Mouse (Mus musculus) embryonic facial prominence, embryonic 10.5 days (tissue): ENCODE results near the gene Chmp6. TPM values are rescaled to one million over a fixed set of nuclear protein-coding genes. Genes with fewer than 3 reads are reported as not detected.

ENCODE experiments used
- DNase-seq: peaks from one replicate; pipeline ENCODE4 v3.0.0-alpha.2; 2017; ENCODE audit warnings: low spot score
- H3K27ac ChIP-seq: fragments of 300-500 bp; sonication (generic); replicated peaks from 2 replicates; pipeline ENCODE4 v1.5.1; 2016; ENCODE audit warnings: mild to moderate bottlenecking
- H3K27me3 ChIP-seq: fragments of 300-500 bp; sonication (generic); replicated peaks from 2 replicates; pipeline ENCODE4 v1.6.1; 2016; ENCODE audit warnings: low read depth, mild to moderate bottlenecking; ENCODE audit not compliant: poor library complexity, severe bottlenecking
- H3K36me3 ChIP-seq: fragments of 300-500 bp; sonication (generic); replicated peaks from 2 replicates; pipeline ENCODE4 v1.6.1; 2016; ENCODE audit warnings: mild to moderate bottlenecking, moderate library complexity
- H3K4me1 ChIP-seq: fragments of 300-500 bp; sonication (generic); 2 replicates; pipeline ENCODE4 v1.6.1; 2016
- H3K4me3 ChIP-seq: fragments of 300-500 bp; sonication (generic); 2 replicates; pipeline ENCODE4 v1.5.1; 2016; ENCODE audit warnings: mild to moderate bottlenecking, moderate library complexity
- H3K9me3 ChIP-seq: fragments of 300-500 bp; sonication (generic); 2 replicates; pipeline ENCODE4 v1.6.1; 2016; ENCODE audit warnings: mild to moderate bottlenecking
- WGBS: fragments of 180-500 bp; shearing (Covaris S2); methylation state at CpG from one replicate; pipeline ENCODE4 v1.1.7; 2016; 5-methylcytosine and 5-hydroxymethylcytosine counted together
- polyA plus RNA-seq: library from polyadenylated mRNA; unstranded; fragments of >200 nt; fragmentation: Nextera tagmentation; extraction: Ambion mirVana; gene quantifications from 2 replicates; pipeline ENCODE4 v1.2.1, GENCODE M21; 2016

The Chmp6 gene
- polyA plus RNA-seq, 1 experiment from 2014 or later: 120 TPM

DNA sequence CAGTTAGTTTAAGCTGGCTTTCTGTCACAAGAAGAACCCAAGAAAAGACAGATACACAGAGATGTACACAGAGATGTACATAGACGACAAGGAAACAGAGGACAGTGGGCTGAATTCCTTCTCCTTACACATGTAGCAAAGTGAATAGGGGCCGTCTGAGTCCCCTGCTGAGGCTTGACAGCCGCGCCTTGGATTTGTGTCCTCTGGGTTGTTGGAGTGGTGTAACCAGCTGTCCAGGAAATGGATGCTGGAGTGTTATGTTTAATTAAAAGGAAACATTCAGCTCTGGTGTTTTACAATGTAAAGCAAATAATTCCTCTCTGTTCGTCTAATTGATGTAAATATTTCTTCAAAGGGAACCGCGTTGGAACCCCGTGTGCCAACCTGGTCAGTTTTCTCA, 28.6 kb downstream of the Chmp6 start:
- 9% methylated on average over 8 of the region's 8 CpGs for WGBS
- no peaks in the 10 kb centered on the region for H3K36me3 ChIP-seq
- H3K27me3 ChIP-seq: peaks cover 59% of the 10 kb centered on the region
- peaks cover 87% of the 10 kb centered on the region for H3K4me1 ChIP-seq
- no peak overlapping the region for H3K27ac ChIP-seq
- H3K4me3 ChIP-seq: peak overlapping the region; percentile 72
- DNase-seq: no peak
- no peaks in the 10 kb centered on the region for H3K9me3 ChIP-seq

DNA sequence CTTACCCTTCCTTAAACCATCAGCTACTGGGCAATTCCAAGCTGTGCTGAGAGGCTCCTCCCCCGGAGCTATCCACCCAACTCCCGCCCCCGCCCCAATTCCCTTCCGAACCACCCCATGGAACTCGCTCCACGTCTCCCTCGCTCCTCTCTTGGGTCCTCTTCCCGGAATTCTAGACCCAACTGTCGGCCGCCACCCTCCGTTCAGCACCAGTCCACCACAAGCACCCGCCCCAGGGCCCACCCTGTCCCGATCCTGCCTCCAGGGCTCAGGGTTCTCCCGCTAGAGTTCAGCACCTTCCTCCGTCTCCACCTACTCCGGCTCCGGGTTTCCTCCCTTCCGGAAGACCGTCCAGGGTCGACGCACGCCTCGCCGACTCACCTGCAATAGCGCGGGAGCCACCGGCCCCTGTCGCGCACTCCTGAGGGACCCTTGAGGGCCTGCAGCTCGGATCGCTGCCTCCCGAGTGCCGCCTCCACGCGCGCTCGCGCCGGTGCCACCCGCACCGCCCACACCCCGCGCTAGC, 29.0 kb downstream of the Chmp6 start:
- H3K27me3 ChIP-seq: peaks cover 59% of the 10 kb centered on the region
- peak overlapping the region; percentile 86 for H3K27ac ChIP-seq
- DNase-seq: no peak
- H3K4me3 ChIP-seq: peak overlapping the region; percentile 72
- WGBS: under 1% methylated on average over 43 of the region's 43 CpGs
- no peaks in the 10 kb centered on the region for H3K9me3 ChIP-seq
- H3K36me3 ChIP-seq: no peaks in the 10 kb centered on the region
- H3K4me1 ChIP-seq: peaks cover 83% of the 10 kb centered on the region

DNA sequence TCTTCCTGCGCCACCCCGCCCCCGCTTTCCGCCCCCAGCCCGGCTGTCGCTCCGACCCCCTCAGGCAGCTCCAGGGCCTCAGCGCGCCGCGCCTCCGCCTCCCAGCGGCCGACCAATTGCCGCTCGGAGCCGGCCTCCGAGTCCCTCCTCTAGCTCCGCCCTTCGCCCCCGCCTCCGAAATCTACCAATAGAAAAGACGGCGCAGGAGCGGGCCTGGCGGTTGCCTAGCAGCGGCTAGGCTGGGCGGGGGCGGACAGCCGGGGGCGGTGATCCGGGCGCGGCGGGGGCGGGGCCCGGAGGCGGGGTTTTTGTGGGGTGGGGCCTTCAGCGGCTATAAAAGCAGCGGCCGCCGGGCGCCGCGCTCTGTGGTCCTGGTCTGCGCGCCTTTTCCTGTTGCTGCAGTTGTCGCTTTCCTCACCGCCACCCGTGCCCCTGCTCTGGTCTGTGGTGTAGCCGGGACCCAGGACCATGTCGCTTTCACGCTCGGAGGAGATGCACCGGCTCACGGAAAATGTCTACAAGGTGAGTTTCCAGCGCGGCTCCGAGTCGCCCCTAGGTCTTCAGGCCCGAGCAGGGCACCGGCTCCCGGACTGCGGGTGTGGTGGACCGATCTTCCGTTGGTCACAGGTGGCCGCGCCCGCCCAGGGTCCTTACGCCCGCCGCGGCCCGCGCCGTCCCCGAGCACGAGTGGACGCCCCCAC, 29.6 kb downstream of the Chmp6 start, which contains the start of gene Baiap2:
Baiap2 (plus strand) TSS at position 37 of the 701 bp plus-strand sequence.
- peak; percentile 100 for DNase-seq
- H3K4me3 ChIP-seq: peak within 1 kb of the TSS; percentile 72
- H3K27ac ChIP-seq: peak within 1 kb of the TSS; percentile 86
- under 1% methylated on average over 79 of the region's 79 CpGs for WGBS
- peaks cover 81% of the 10 kb centered on the region for H3K4me1 ChIP-seq
- no peaks in the 10 kb centered on the region for H3K36me3 ChIP-seq
- no peaks in the 10 kb centered on the region for H3K9me3 ChIP-seq
- peaks cover 55% of the 10 kb centered on the region for H3K27me3 ChIP-seq

DNA sequence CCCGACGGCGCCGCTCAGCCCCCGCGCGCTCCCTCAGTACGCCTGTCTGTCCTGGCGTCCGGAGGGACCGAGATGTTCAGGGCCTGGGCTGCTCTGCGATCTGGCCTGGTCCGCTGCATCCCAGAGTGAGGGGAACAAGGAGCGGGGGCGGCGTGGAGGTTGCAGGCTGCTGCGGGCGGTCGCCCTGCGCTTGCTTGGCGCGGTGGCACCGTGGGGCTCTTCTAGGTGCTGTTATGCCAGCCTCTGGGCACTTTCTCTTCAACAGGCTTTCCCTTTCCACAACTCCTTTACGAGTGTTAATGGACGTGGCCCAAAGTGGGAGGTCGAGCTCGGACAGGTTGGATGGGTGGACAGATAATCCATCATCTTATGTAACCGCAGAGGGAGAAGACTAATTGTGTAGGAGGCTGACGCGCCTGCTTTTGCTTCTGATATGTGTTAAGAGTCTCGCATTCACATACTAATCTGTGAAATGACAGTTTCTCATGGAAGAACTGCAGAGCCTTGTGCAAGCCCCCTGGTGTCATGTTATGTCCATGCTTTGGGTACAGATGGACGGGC, 30.3 kb downstream of the Chmp6 start:
- peak overlapping the region; percentile 86 for H3K27ac ChIP-seq
- peaks cover 81% of the 10 kb centered on the region for H3K4me1 ChIP-seq
- 8% methylated on average over 32 of the region's 32 CpGs for WGBS
- H3K4me3 ChIP-seq: peak overlapping the region; percentile 72
- H3K27me3 ChIP-seq: peaks cover 49% of the 10 kb centered on the region
- no peaks in the 10 kb centered on the region for H3K36me3 ChIP-seq
- DNase-seq: no peak
- H3K9me3 ChIP-seq: no peaks in the 10 kb centered on the region

DNA sequence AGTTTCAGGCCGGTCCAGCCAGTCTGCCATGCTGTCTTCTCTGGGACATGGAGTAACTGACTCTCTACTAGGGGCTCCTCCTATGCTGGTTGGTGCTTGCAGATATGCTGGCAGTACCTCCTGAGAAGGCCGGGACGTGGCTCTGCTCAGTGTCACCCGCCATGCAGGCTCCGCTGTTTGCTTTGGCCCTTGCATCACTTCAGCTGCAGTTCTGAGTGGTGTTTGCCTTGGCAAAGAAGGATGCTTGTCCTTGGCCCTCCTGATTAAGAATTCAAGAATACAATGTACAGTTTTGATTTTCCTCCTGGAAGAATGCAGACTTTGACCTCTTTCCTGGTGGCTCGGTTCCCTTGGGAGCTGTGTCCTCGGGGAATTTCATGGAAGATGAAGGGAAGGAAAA, 32.1 kb downstream of the Chmp6 start:
- peaks cover 30% of the 10 kb centered on the region for H3K27me3 ChIP-seq
- H3K36me3 ChIP-seq: no peaks in the 10 kb centered on the region
- no peak overlapping the region for H3K4me3 ChIP-seq
- peaks cover 70% of the 10 kb centered on the region for H3K4me1 ChIP-seq
- no peak for DNase-seq
- 92% methylated on average over 7 of the region's 7 CpGs for WGBS
- no peak overlapping the region for H3K27ac ChIP-seq
- no peaks in the 10 kb centered on the region for H3K9me3 ChIP-seq

DNA sequence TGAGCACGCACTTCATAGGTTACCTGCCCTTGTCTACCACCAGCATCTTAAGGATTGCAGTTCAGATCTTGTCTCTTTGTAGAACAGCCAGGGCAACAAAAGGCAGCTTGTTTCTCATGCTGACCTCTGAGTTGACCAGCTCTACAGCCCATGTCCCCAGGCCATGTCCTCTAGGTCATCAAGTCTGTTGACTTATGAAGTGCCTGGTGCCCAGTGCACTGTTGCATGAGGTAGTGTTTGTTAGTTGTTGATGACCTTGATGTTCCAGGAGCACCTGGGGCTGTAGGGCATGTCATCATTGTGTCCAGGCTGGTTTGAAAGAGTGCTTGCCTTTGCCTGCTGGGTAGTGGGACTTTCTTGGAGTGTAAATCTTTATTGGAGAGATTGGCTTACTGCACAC, 34.2 kb downstream of the Chmp6 start:
- Histone ChIP-seq H3K27me3 (peaks cover 15% of the 10 kb centered on the region), H3K9me3 (no peaks in the 10 kb centered on the region), H3K36me3 (no peaks in the 10 kb centered on the region), H3K27ac (no peak overlapping the region), H3K4me3 (no peak overlapping the region), H3K4me1 (peaks cover 51% of the 10 kb centered on the region)
- no peak for DNase-seq
- 95% methylated on average over 1 of the region's 1 CpGs for WGBS

DNA sequence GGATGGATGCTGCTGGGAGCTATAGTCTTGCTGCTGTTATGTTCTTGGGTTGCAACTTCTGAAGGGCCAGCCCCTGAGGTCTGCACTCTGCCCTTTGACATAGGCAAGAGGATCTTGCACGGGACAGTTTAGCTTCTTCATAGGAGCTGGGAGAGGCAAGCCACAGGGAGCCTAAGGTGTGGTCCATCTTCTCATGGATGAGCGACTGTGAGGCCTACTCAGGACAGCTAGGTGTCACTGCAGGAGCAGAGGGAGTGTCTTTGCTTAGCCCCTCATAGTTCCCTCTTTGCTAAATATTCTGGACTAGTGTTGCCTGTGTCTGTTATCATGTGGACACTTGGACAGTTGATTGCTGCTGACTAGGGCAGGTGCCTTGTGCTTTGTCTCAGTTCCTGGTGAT, 34.7 kb downstream of the Chmp6 start:
- no peak overlapping the region for H3K4me3 ChIP-seq
- H3K27ac ChIP-seq: no peak overlapping the region
- 53% methylated on average over 2 of the region's 2 CpGs for WGBS
- H3K36me3 ChIP-seq: no peaks in the 10 kb centered on the region
- DNase-seq: no peak
- H3K4me1 ChIP-seq: peaks cover 51% of the 10 kb centered on the region
- H3K27me3 ChIP-seq: peaks cover 15% of the 10 kb centered on the region
- no peaks in the 10 kb centered on the region for H3K9me3 ChIP-seq

DNA sequence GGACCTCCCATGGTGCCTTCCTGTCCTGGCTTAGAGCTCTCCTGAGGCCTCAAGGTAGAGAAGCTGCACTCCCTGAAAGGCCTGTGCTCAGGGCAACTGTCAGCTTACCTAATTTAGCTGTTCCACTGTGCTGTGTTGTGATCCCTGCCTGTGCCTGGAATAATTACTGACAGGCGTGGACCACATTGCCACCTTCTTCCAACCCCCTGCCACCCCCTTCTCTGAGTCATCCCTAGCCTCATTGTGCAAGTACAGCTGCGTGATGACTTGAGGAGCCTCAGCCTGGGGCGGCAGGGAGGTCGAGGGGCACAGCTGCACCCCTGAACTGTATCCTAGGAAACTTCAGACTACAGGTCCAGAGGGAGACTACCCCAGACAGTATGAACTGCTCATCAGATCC, 35.1 kb downstream of the Chmp6 start:
- no peaks in the 10 kb centered on the region for H3K9me3 ChIP-seq
- no peak for DNase-seq
- H3K4me3 ChIP-seq: no peak overlapping the region
- H3K27ac ChIP-seq: no peak overlapping the region
- peaks cover 48% of the 10 kb centered on the region for H3K4me1 ChIP-seq
- H3K27me3 ChIP-seq: peaks cover 15% of the 10 kb centered on the region
- WGBS: 72% methylated on average over 4 of the region's 4 CpGs
- H3K36me3 ChIP-seq: no peaks in the 10 kb centered on the region

DNA sequence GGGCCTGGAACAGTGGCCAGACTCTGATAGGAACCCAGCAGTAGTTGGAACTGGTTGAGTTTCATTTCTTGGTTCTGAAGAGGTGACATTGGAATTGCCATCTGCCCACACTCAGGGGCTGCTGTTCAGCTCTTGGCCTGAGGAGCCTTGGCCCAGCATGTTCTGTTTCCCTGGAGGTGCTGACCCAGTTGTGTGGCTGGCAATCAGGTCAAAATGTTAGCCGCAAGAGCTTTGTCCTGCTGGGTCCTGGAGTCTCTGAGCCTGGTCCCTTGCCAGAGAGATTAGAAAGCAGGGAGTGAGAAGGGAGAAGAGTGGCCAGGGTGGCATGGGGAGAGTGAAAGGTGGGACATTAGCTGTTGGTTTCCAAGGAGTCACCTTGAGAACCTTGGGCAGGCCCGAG, 35.6 kb downstream of the Chmp6 start:
- H3K4me1 ChIP-seq: peaks cover 43% of the 10 kb centered on the region
- 89% methylated on average over 2 of the region's 2 CpGs for WGBS
- H3K9me3 ChIP-seq: no peaks in the 10 kb centered on the region
- DNase-seq: no peak
- peaks cover 11% of the 10 kb centered on the region for H3K27me3 ChIP-seq
- H3K36me3 ChIP-seq: no peaks in the 10 kb centered on the region
- no peak overlapping the region for H3K27ac ChIP-seq
- H3K4me3 ChIP-seq: no peak overlapping the region

DNA sequence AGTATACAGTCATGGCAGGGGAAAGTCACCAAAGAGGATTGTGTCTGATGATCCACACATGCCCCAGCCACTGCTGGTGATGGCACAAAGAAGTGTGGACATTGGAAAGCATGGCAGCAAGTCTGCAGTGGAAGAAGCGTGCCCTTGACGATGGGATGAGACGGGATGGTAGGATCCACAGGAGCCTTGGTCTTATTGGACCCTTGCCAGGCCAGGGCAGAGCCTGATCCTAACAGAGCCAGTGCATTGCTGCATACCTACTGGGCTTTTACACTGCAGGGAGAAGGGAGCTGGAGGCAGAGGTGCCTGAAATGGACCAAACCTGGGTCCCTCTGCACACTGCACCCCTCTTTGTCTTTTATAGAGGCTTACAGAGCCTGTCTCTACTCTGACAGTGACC, 37.3 kb downstream of the Chmp6 start:
- Histone ChIP-seq H3K9me3 (no peaks in the 10 kb centered on the region), H3K36me3 (no peaks in the 10 kb centered on the region), H3K27ac (no peak overlapping the region), H3K27me3 (no peaks in the 10 kb centered on the region), H3K4me1 (peaks cover 42% of the 10 kb centered on the region), H3K4me3 (no peak overlapping the region)
- DNase-seq: no peak
- WGBS: 94% methylated on average over 3 of the region's 3 CpGs

DNA sequence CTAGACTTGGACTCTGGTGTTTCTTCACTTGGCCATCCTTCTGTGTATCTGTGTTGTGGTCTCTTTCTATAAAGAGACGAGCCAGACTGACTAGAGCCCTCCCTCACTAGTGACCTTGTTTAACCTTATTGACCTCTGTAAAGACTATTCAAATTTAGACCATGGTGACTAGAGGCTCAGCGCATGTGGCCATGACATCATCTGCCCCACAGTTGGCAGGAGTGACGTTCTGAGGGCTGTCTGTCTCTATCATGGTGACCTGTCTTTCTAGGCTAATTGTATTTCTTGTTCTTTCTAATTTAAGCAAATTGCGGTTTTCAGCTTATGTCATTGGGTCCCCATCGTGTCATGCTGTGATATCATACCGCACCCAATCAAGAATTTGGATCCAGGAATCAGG, 38.1 kb downstream of the Chmp6 start:
- no peak overlapping the region for H3K4me3 ChIP-seq
- no peaks in the 10 kb centered on the region for H3K36me3 ChIP-seq
- H3K27ac ChIP-seq: no peak overlapping the region
- H3K27me3 ChIP-seq: no peaks in the 10 kb centered on the region
- no peaks in the 10 kb centered on the region for H3K9me3 ChIP-seq
- WGBS: 85% methylated on average over 6 of the region's 6 CpGs
- no peak for DNase-seq
- peaks cover 48% of the 10 kb centered on the region for H3K4me1 ChIP-seq

DNA sequence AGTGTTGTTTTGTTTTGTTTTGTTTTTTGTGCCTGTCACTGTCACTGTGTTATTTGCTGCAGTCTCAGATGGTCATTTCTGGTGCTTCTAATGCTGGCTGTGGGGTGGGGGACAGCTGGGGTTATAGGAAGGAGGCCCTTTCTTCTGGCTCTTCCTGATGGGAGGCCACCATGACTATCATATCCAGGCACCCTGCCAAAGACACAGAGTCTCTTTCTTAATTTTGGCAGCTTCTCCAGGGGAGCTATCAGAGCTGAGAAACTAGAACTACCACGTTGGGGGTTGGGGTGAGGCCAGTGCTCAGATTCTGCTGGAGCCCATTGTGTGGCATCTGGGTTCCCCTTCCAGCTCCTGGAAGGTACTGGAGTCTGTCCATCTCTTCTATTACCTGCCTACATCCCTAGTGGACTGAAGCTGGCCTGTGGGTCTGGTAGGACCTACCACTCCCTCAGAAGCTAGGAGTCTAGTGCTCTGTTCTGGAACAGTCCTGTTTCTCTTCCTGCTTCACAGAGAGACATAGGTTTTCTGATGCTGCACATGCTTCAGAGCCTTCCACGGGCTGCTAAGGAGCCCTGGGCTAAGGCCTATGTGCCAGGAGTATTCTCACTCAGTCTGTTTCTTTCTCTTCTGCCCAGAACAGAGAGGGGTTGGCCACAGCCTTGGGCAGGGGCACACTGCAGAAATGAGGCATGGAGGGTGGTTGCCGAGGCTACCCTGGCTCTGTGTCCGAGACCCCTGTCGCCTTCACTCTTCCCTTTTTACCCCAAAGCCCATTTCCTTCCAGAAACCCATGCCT, 39.4 kb downstream of the Chmp6 start:
- Histone ChIP-seq H3K4me3 (no peak overlapping the region), H3K27me3 (no peaks in the 10 kb centered on the region), H3K4me1 (peaks cover 54% of the 10 kb centered on the region), H3K36me3 (0 out of 2 replicates have a peak, but pooled peaks cover 7% of the 10 kb centered on the region), H3K9me3 (no peaks in the 10 kb centered on the region), H3K27ac (no peak overlapping the region)
- 81% methylated on average over 5 of the region's 5 CpGs for WGBS
- DNase-seq: no peak
